Mouse (Mus musculus) kidney, postnatal 36 days (tissue): ENCODE results near the gene Aldh1a3.

Source experiments
- DNase-seq, 2 experiments: peaks; one replicate each; pipeline ENCODE4 v3.0.0; 2021 to 2022; ENCODE audit warnings: mixed read lengths in 2 of 2

The Aldh1a3 gene

DNA sequence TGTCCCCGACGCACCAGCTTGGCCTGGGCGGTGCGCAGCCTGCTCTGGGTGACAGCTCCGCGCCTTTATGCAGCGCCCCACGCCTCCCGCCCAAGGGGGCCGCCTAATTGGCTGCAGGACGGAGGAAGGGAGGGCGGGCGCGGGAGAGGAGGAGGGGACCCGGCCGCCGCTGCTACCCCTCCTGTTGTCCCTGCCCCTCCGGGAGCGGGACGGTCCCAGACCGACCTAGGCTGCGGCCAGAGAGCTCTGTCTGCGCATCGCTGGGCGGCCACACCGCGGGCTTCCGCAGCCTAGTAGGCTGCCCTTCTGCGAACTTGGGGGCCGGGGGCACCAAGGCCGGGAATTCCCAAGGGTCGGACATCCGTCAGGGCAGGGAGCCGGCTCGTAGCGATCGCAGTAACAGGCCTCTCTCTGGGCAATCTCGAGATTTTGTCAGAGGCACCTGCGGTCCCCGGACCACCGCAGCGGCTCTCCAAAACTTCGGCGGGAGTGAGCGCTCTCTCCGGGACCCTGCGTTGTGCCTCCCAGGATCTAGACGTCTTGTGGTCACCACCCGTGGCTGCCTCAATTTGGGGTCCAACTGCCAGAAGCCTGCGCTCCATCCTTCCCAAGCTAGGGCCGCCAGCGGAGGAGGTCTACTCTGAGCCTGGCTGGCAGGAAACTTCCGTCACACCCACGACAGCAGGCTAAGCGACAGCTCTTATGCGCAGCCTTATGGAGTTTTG is at the start of gene Aldh1a3:
TSS of gene Aldh1a3 (minus strand) at position 81 of the 725 bp plus-strand sequence.
- DNase-seq, result peak; percentile 45 to 67

- no peak for DNase-seq
Observed at GRCm38 (mm10) chr7:66476289-66476688, 49.0 kb upstream of the Aldh1a3 start.

GRCm38 (mm10) chr7:66471641-66472216 is 44.4 kb upstream of the Aldh1a3 start:
- DNase-seq, result peak in 1 of 2 experiments; percentile 14

GRCm38 (mm10) chr7:66466641-66467040 is 39.3 kb upstream of the Aldh1a3 start:
- no peak for DNase-seq

GRCm38 (mm10) chr7:66465241-66465640 is 37.9 kb upstream of the Aldh1a3 start:
- no peak for DNase-seq

DNA sequence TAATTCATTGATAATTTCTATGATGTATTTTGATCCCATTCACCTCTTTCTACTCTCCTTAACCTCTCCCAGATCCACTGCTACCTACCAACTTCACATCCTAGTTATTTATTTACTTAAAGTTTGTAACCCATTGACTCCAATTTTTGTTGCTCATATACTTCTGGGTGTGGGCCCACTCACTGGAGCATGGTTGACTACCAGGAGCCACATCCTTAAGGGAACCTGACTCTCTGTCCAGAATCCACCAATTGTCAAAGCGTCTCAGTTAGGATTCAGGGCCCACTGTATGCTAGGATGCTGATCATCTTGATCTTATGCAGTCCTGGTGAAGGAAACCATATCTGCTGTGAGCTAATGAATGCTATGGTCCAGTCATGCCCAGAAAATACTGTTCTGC is 35.8 kb upstream of the Aldh1a3 start:
- DNase-seq, result peak; percentile 9 to 31

- DNase-seq, result no peak
Observed at GRCm38 (mm10) chr7:66451622-66452295, 24.4 kb upstream of the Aldh1a3 start.

DNA sequence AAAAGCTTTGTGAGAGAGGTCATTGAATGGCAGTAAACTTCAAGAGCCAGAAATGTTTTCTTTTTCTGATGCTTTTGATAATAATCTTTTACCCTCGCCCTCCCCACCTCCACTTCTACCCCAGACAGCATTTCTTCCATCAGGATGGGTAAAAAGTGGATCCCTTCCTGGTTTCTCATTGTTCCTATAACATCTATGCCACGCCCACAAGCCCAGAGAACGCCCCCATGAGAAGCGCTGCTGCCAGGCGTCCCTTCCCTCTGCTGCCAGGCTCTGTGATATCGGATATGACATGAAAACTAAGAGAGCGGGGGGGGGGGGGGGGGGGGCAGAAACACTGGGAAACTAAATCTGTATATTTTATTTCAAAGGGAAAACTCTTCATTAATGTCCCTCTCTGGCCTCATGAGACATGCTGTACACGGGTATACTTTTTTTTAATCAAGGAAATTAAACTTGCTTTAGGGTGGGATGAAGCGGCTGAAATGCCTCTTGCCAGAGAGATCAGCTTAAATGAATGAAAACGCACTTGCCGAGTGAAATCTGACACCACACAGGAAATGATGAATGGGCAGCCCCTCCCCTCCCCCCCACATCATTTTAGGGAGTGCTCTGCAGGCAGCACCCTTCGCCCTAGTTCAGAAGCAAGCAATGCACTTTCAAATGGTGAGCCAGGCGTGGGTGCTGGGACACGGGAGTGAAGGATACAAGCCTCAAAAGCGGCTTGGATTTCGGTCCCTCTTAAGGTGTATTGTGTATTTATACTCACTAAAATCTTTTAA is 22.8 kb upstream of the Aldh1a3 start:
- peak; percentile 18 to 30 for DNase-seq

- no peak for DNase-seq
Observed at GRCm38 (mm10) chr7:66448786-66449540, 21.6 kb upstream of the Aldh1a3 start.

- DNase-seq, result no peak
Observed at GRCm38 (mm10) chr7:66448304-66448703, 21.0 kb upstream of the Aldh1a3 start.

DNA sequence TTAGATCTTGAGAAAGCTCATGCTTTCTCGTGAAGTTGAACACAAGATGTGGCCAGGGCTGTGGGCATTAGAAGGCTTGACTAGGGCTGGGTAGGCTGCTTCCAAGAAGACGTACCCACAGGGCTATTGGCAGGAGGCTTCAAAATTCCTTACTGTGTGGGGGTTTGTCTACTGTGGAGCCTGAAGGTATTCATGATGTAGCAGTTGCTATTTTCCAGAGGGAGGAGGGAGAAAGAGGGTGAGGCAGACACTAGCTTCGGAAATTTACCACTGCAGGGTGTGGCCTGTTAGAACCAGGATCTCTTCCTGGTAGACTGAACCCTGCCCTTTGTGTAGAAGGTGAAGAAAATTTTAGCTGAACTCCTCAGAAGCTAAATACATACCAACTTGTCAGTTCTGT is 19.5 kb upstream of the Aldh1a3 start:
- no peak for DNase-seq

DNA sequence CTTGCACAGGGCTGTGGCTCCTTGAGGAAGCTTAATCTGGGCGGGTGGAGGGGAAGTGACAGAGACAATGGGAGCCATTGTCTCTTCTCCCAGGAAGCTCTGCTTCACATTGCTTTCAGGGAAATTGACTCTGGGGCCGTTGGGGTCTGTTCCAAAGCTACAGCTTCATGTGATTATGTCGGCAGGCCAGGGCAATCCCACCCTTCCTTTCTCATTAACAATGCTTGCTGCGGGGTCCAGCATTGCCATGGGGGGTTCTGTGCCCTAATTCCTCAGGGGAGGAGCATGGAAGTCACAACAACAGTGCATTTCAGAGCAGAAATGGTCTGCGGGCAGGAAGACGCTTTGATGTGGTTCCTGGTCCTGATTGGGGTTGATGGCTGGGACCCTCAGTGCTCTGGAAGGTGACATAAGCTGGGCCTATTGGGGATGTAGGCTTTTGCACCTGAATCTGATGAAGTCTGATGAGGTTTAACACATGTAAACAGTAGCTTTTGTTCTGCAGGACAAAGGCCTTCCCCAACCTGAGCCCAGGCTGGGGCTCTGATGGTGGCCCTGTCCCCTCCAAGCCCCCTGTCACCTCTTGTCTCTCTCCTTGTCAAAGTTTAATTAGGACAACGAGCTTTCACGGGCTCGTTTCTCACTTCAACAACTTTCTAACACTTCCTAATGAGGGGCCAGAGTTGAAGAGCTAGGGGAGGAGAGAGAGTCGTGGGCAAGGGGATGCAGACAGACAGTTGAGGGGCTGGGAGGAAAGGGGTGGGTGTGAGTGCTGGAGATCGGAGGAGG is 18.0 kb upstream of the Aldh1a3 start:
- DNase-seq, result no peak

DNA sequence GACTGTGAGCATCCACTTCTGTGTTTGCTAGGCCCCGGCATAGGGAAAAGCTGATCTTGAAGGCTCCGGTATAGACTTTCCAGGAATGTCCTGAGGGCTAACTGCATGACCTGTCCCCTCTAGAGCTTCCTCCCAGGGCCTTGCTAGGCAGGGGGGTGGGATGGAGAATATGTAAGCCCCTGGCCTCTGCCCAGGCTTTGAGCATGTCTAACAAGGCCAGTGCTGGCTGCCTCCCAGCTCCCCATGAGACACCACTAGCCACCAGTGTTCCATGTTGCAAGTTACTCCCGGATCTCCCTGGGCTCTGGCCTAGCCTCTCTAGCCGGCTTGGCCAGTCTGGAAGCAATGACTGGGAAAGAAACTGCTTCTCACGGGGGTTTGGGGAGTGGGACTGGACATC is 17.4 kb upstream of the Aldh1a3 start:
- no peak for DNase-seq

DNA sequence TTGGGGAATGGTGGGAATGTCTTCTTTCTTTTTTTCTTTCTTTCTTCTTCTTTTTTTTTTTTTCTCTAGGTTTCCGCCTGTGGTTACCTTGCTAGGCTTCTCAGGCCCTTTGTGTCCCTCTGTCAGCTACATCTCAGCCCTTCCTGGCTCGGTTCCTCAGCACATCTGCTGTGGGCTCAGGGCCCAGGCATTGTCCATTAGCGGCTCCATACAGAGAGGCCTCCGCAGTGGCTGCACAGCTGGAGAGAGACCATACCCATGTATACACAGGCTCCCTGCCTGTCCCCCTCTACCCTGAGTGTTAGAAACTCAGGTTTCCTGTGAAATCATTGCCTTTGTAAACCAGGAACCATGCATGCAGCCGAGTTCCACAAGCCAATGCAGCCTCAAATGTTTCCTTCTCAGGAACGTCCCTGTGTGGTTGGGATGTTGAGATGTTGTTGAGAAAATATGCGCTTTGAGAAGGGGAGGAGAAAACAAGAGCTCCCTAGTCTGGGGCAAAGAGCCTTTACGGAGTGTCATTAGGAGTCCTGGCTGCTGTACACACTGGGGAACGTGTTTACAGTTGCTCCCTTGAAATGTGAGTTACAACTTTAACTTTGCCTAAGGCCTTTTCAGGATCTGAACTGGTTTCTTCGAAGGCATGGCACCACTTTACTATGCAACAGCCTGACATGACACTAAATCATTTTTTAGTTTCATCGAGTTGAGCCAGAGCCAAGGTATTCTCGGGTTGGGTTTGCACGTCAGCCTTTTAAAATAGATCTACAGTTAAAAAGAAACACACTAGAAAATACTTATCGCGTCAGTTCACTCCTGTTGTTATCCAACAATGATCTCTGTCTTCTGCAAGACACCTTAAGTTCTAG is 15.4 kb upstream of the Aldh1a3 start:
- DNase-seq, result no peak

DNA sequence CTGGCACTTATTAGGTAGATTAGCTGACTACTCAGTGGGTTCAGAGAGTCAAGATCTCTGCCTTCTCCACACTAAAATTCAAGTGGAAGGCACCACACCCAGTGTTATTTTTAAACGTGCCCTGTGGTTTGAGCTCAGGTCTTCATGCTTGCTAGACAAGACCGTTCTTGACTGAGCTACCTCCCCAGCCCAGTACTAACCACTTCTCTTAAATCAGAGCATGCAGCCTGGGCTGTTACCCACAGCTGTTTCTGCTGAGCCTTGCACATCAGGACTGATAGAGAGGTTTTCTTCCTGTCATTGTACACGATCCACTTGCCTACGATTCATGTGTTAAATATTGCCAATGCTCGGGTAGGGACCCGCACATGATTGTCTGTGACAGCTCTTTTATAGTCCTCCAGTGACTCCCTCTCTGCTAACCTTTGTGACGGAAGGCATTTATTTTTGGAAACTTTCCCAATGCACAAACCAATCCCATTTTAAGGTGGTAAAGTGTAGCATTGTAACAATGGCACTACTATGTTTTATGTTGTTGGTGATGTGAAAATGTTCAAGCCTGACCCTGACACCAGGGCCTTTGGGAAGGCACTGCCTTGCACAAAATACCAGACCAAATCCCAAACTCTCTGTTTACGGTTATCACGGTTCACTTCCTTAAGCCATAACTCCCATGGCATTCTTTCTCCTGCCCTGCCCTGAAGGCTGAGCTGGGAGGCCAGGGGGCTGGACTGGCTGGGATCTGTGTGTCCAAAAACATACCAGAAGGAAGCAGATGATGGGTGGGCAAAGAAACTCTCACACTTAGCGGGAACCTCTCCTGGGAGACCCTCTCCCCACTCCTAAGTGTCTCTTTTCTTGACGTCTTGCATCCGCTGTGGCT is 11.7 kb upstream of the Aldh1a3 start:
- no peak for DNase-seq

- DNase-seq, result peak; percentile 51 to 83
Observed at GRCm38 (mm10) chr7:66434453-66434935, 7.2 kb upstream of the Aldh1a3 start.

- DNase-seq, result no peak
Observed at GRCm38 (mm10) chr7:66427053-66427436, 272 bp downstream of the Aldh1a3 start.

DNA sequence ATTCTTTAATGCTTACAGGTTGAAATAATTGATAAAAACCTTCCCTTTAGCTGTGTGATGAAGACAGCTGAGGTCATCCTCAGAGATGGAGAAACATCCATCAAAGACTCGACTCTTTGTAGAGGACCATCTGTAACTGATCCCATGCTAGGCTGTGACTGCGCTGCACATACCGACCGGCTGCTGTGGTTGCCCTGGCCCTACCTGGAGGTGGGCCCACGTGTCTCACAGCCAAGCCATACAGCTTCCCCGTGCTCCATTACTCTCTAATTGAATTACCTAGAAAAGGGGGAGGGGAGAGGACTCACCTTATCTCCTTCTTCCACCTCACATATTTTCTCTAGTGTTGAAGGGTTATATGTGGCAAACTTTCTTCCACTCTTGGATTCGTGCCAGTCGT is 5.4 kb downstream of the Aldh1a3 start:
- no peak for DNase-seq

GRCm38 (mm10) chr7:66418981-66419380 is 8.3 kb downstream of the Aldh1a3 start:
- DNase-seq, result no peak
